20 mouse cellular contexts compared by ENCODE assay signal in the genomic region with DNA sequence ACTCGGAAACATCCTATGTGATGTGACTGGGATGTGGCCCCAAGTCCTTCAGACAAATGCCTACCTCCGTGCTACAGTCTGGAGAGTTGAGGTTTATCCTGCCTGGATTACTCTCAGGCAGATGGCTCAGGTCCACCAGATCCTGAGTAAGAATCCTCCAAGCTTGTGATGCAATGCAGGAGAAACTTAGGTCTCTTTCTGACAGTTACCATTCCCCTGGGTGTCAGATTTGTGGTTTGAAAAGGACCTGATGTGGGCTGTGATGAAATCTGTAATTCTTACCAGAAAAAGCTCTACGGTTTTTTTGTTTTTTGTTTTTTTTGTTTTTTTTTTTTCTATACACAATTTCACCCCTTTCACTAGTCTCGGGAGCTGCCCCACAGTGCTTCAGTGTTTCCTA. TPM values are rescaled to one million over a fixed set of nuclear protein-coding genes. Genes with fewer than 3 reads are reported as not detected.
"Had no signal": no experiment of that assay in that cellular context is flagged by ENCODE, and none has a peak within 500 bp of the region (broad histone marks: within the 10 kb centered on the region; RNA-seq: fewer than 3 reads in every experiment).

No protein-coding gene starts in this region.

- H3K9ac ChIP-seq: liver, postnatal 0 days; lung, embryonic 15.5 days; midbrain, embryonic 13.5 days; neural tube, embryonic 12.5 days; stomach, embryonic 15.5 days had no signal

- H3K4me3 ChIP-seq: lung, embryonic 15.5 days; megakaryocyte, embryonic 14.5 days; midbrain, embryonic 13.5 days; neural tube, embryonic 12.5 days; stomach, embryonic 15.5 days had no signal

- H3K4me2 ChIP-seq: lung, embryonic 15.5 days; midbrain, embryonic 11.5 days; midbrain, embryonic 13.5 days; neural tube, embryonic 12.5 days; stomach, embryonic 15.5 days had no signal

- ATAC-seq: liver, postnatal 0 days; lung, postnatal 0 days; midbrain, embryonic 13.5 days; midbrain, embryonic 16.5 days had no signal

- H3K9me3 ChIP-seq: lung, embryonic 15.5 days; megakaryocyte, embryonic 14.5 days; midbrain, embryonic 13.5 days; neural tube, embryonic 12.5 days; stomach, embryonic 15.5 days had no signal

- DNase-seq: liver, postnatal 0 days; lung, adult 2 months; lung, postnatal 14 days; lung, postnatal 36 days; right cerebral cortex, postnatal 14 days; thymus, adult 2 months; thymus, postnatal 25 days; thymus, postnatal 4 days had no signal

- H3K27ac ChIP-seq: lung, embryonic 15.5 days; macrophage; midbrain, embryonic 13.5 days; neural tube, embryonic 12.5 days; stomach, embryonic 15.5 days had no signal

- H3K36me3 ChIP-seq: lung, embryonic 15.5 days; midbrain, embryonic 13.5 days; neural tube, embryonic 12.5 days; stomach, embryonic 15.5 days had no signal

RNA-seq across cellular contexts. Expression of gene Fa2h, which starts 4.0 kb away (rescaled TPM):
- total RNA-seq: megakaryocyte progenitor cell, adult 5-6 weeks; neutrophil, adult 5-6 weeks had no signal
- polyA plus RNA-seq: macrophage; midbrain, embryonic 11.5 days; neural tube, embryonic 12.5 days had no signal

RNA-seq across cellular contexts. Expression of gene Mlkl, which starts 51.6 kb away (rescaled TPM):
- polyA plus RNA-seq: neural tube, embryonic 14.5 days had no signal
